Mouse (Mus musculus): ENCODE data around the gene Dusp2. TPM values are rescaled to one million over a fixed set of nuclear protein-coding genes. Genes with fewer than 3 reads are reported as not detected.
A peak's percentile ranks its signal among the peaks of the same experiment; 100 is the strongest.

Dusp2 gene
- total RNA-seq, 2 experiments from 2014 or later, result 1.2 to 1.8 TPM

DNA sequence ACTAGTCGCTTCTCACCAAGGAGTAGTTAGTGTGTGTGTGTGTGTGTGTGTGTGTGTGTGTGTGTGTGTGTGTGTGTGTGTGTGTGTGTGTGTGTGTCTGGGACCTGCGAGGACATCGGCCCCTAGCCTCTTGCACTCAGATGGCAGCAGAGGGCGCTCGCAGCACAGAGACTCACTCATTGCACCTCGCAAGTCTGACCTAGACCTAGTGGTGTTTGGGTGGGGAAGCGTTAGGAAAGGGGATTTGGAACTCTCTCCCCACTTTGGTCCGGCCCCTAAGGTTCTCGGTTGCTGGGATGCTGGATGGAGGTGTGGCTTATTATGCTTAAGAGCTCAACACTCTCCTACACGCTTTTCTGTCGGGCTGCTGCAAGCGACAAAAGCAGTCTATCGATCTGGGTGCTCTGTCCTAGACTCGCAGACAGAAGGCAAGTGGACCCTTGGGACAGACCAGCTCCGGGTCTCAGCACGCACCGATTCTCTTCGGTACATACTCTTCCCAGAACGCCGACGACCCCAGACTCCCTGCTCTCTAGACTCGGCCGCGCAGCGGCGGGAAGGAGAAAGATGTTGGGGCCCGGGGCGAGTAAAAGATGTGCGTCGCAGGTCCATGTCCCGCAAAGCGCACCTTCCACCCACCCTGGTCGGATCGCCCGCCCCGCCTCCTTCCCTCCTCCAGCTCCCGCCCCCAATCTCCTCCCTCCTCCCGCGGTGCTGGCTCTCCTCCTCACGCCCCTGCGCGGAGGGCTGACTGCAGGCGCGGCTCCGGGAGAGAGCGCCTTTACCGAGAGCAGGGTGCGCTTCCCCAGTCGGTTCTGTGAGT, 26.7 kb downstream of the Dusp2 start, which contains the start of gene Adra2b:
Gene Adra2b, plus strand, starts transcription at position 750 of the 823 bp plus-strand sequence.
- intact Hi-C loops (cut with DNase I), result loop anchor here (1.0 to 5.0 kb wide), 4 partner anchors 68 to 195 kb away; no protein-coding TSS in a partner anchor

DNA sequence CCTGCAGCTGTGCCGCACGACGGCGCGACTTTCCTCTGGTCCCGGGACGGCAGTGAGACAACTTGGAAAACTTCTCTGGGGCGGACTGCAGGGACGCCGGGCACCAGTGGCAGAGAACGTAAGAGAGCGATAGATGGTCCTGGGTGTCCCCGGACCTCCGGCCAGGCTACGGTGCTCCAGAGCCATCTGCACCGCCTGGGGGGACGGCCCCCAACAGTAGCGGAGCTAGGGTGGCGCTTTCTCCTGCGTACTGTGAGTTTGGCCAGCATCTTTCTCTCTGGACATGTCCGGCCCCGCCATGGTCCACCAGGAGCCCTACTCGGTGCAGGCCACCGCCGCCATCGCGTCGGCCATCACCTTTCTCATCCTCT, 27.3 kb downstream of the Dusp2 start:
- DNase-seq, result no peak
- intact Hi-C loops (cut with DNase I), result loop anchor here (1.0 to 5.0 kb wide), 3 partner anchors 67 to 194 kb away; no protein-coding TSS in a partner anchor

More for the DNA sequence above, 26.7 kb downstream of the Dusp2 start, which contains the start of gene Adra2b:
- peak; percentile 87 to 93 for DNase-seq

DNA sequence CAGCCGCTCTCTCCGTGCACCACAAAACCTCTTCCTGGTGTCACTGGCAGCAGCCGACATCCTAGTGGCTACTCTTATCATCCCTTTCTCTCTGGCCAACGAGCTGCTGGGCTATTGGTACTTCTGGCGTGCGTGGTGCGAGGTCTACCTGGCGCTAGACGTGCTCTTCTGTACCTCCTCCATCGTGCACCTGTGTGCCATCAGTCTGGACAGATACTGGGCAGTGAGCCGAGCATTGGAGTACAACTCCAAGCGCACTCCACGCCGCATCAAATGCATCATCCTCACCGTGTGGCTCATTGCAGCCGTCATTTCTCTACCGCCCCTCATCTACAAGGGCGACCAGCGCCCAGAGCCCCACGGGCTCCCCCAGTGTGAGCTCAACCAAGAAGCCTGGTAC, 27.7 kb downstream of the Dusp2 start:
- DNase-seq, result no peak
- intact Hi-C loops (cut with DNase I), result loop anchor here (1.0 to 5.0 kb wide), 3 partner anchors 67 to 194 kb away; no protein-coding TSS in a partner anchor

DNA sequence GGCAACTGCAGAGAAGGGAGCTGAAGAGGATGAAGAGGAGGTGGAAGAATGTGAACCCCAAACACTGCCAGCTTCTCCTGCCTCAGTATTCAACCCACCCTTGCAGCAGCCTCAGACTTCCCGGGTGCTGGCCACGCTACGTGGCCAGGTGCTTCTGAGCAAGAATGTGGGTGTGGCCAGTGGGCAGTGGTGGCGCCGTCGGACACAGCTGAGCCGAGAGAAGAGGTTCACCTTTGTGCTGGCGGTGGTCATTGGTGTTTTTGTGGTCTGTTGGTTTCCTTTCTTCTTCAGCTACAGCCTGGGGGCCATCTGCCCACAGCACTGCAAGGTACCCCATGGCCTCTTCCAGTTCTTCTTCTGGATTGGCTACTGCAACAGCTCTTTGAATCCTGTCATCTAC, 28.5 kb downstream of the Dusp2 start:
- intact Hi-C loops (cut with DNase I), result loop anchor here (5.0 kb wide), 2 partner anchors 138 to 193 kb away; no protein-coding TSS in a partner anchor
- DNase-seq, result no peak

DNA sequence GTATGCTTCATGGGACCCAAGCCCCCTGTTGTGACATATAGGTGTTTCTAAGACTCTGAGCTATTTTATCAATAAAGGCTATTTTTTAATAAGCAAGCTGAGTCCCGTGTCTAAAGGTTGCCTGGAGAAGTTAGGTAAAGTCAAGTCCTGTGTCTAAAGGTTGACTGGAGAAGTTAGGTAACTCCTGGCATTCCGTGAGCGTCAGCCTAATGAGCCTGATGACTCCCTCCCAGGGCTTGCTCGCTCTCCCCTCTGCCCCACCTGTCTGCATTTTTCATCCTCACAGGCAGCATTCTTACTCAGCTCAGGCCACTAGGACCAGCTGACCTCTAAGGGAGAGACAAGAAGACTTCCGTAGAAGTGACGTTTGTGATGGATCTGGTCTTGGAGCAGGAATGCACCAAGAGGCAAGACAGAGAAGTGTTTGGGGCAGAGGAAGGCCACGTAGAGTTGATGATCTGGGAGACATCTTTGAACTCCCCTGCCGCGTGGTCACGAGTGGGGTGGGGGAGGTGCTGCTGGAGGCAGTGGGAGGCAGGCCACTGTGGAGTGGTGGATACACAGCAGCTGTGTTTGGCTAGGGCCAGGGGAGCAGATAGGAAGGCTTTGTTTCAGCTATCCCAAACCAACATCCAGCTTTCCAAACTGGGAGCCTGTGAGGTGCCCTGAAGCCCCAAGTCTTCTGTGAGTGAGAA, 31.3 kb downstream of the Dusp2 start:
- intact Hi-C loops (cut with DNase I), result no loop called here

DNA sequence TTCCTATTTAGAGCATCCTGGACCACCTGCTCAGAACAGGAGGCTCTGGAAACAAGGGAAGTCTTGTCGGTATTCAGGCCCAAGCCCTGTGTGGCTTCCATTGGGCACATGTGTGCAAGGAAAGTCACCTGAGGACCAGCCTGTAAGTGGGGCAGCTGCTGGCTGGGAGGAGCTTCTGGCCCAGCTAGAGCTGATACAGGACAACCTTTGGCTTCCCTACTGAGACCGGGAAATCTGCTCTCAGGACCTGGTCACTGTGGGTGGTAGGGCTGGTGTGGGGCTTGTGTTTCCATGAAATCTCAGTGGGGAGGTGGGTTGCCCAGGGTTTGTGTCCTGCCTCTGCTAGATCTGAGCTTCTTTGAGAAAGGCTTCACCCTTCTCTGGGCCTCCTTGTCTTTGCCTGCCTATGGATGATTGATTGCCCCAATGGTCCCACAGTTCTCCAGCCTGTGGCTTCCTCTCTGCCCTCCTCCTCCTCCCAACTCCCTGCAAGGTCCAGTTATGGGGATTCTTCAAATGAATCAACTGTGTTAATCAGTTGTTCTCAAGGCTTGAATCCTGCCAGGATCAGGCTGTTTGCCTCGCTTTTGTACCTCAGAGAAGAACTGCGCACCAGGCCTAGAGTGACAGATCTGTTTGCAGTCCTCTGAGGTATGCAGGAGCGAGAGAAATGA, 33.9 kb downstream of the Dusp2 start:
- intact Hi-C loops (cut with DNase I), result no loop called here
- DNase-seq, result no peak

More for the DNA sequence above, 31.3 kb downstream of the Dusp2 start:
- no peak for DNase-seq

DNA sequence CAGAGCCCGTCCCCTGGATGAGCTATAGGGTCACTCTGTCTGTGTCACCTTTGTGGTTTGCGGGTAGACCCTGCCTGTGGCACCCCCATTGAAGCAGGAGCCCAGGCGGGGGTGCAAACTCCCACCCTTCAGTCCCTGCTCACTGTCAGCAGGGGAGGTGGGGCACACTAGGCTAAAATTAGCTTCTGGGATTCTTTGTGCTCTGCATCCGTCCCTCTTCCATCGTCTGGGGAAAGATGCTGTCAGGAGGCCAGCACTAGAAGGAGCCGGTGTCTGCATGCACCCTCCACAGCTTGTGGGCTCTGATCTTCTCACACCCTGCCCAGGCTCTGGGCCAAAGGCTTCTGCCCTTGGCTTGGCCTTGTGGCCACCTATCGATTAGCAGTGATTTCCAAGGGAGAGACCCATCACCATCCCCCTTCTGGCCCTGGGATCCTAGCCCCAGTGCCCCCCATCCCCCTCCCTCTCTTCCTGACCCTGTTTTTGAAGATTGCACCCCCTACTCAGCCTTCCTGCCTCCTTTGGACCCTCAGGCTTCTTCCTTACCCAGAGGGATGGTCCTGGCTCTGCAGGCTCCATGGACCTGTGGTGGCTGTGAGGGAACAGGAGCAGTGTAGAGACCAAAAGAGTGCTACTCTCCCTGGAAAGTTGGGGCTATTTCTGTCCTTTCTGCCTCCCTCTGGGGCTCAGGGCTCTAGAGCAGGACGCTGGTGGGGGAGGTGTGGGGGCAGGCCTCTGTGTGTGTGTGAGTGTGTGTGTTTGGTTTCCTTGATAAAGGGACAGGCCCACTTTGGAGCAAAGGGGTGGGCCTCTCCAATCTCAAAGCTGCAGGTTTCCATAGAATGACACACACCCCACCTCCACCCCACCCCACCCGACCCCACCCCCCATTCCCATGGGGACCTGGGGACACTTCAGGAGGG, 34.9 kb downstream of the Dusp2 start:
- intact Hi-C loops (cut with DNase I), result no loop called here
- peak in 1 of 2 experiments; percentile 14 for DNase-seq

DNA sequence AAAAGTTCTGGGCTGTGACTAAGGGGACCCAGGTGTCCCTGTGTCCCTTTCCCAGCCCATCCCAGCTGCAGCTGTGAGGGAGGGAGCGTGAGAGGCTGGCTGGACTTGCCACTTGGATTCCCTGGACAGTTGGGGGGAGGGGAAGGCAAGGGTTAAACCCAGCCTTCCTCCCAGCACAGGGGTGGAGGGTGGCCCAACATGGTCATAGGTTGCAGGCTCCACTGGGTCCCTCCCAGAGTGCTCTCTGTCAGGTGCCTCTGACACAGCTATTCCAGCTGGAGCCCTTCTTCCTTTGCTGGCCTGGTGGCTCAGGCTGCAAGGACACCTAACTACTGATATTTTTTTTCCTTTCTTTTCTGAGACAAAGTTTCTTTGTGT, 35.5 kb downstream of the Dusp2 start:
- DNase-seq, result peak in 1 of 2 experiments; percentile 23

DNA sequence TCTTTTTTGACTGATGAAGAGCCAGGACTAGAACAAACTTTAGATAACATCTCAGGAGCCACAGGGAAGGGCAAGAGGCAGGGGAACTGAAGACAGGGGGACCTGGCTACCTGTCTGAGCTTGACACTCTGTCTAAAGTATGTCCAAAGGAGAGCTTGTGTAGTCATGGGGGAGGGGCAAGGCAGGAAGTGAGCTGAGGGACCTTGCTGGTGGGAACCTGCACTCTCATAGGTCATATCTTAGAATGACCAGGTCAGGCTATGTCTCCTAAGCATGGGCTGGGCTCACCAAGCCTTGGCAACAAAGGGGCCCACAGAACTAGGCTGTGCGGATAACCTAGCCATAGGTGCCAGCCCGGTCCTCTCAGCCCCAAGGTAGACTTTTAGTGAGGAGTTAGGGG, 36.1 kb downstream of the Dusp2 start:
- no peak for DNase-seq
- intact Hi-C loops (cut with DNase I), result no loop called here

More for the DNA sequence above, 35.5 kb downstream of the Dusp2 start:
- intact Hi-C loops (cut with DNase I), result no loop called here

DNA sequence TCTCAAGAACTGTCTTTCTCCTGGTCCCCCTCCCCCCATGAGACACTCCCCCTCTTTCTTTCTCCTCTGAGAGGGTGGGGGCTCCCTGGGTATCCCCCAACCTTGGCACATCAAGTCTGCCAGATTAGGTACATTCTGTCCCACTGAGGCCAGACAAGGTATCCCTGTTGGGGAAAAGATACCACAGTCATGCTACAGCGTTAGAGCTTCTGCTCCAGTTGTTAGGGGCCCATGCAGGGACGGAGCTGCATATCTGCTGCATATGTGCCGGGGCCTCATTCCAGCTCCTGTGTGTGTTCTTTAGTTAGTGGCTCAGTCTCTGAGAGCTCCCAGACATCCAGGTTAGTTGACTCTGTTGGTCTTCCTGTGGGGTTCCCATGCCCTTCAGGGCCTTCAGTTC, 38.2 kb downstream of the Dusp2 start:
- intact Hi-C loops (cut with DNase I), result no loop called here

DNA sequence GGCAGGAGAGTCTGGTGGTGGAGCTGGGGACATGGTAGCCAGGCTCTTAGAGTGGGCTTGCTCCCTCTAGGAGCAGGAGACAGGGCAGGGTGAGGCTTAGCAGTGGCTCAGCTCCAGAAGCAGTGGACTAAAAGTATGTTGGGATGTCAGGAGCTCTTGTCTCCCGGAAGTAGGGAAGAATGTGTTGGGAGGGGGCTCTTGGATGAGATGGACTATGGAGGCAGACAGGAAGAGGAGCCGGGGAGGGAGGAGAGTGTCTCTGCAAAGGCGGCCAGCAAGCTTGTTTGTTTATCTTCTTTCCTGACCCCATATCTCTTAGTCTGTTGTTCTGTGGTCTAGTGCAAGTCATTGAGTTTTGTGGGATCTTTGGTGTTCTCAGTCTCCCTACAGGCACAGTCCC, 39.1 kb downstream of the Dusp2 start:
- intact Hi-C loops (cut with DNase I), result no loop called here
- no peak for DNase-seq

More for the DNA sequence above, 38.2 kb downstream of the Dusp2 start:
- no peak for DNase-seq

DNA sequence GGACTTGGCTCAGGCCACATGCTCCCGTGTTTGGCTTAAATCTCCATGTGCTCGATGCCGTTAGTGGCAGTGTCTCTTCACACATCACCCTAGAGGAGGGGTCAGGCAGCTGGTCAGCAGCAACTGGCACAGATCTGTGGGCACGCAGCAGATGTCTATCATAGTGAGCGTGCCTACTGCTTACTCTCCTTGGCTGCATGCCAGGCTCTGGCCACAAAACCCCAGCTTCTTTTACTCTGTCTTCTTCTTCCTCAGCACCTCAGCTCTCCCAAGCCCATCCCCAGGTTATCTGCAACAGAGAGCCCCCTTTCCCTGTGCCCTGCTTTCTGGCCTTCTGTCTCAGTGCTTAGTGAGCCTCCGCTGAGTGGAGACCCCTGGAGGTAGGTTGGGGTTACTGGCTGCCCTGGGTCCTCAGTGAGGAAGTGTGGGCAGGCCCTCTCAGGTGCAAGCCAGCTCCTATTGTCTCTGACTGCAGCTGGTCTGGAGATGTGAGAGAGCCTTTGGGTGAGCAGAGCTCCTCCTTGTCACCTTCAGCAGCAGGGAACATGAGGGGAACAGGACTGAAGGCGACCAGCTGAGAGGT, 39.9 kb downstream of the Dusp2 start:
- no peak for DNase-seq
- intact Hi-C loops (cut with DNase I), result no loop called here

DNA sequence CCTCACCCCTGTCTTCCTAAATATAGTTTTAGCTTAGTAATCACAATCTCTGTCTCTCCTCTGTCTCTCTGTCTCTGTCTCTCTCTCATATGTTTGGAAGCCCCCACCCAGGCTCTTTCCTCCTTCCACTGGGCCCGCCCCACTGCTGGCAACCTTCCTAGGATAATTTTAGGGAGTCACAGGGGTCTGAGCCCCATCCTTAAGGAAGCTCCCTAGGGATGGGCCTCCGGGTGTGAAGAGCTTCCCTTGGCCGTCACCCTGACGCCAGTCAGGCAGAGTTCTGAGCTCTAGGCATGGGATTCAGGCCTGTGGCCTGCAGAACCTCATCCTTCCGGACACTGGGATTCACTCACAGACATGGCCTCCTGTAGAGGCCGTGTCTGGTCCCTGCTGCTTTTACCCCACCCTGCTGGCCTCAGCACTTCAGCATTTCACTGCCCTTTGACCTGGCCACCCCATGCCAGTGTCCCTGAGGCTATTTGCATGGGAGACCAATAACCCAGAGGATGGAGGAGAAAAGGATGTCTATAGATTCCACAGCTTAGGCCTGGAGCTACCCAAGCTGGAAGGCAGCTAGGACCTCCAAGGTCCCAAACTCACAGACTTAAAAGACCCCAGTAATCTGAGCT, 40.6 kb downstream of the Dusp2 start:
- no peak for DNase-seq
- intact Hi-C loops (cut with DNase I), result no loop called here

DNA sequence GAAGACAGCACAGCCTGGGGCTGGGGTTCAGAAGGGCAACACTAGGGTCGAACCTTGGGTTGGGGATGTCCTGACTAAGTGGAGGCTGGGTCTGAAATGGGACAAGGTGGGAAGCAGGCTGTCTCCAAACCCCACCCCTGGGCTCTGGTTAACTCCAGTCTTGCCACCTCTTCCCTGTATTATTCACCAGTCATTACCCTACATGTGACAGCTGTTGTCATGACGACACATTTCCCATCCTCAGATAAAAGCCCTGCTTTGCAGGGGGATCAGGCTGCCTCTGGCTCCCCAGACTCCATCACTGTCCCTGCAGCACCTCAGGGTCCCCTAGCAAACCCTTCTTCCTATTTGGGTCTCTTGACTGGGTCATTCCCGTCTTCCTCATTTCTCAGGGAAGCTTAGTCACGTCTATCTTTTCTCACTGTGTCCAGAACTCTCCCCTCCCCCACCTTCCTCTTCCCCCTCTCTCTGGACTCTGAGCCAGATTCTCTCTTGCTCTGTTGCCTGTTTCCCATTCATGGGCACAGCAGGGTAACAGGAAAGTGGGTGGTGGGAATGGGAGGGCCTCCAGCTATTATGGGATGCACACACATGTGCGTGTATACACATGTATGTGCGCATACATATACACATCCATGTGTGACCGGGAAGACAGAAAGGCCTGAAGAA, 42.1 kb downstream of the Dusp2 start:
- no peak for DNase-seq
- intact Hi-C loops (cut with DNase I), result no loop called here

DNA sequence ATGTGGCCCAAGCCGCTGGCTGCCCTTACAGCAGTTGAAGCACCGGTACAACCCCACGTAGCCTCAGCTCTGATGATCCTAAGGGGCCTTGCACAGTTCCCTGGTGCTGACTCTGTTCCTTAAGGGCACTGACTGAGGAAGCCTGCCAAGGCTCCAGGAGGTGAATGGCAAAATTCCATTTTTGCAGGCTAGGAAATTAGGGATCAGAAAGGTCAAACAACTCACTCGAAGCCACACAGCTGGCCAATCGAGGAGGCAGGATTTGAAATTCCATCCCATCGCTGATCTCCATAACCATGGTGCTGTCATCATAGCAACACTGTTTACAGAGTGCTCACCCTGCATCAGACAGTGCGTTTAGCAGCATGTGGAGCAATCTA, 42.6 kb downstream of the Dusp2 start:
- intact Hi-C loops (cut with DNase I), result no loop called here
- DNase-seq, result no peak

DNA sequence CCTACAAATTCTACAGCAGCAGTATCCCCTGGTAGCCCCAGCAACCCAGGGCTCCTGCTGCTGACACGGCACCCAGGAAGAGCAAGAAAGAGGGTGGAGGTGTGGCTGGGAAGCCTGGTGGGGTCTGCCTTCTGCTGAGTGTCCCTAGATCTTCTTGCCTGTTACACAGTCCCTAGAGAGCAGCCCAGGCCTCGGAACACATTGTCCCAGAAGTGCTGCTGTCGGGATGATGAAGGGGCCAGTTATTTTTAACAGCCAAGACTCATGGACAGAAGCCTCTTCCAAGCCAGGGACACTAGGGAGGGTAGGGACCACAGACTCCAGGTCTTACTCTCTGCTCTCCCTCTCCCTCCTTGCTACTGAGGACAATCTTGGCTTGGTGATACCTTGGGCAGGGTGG, 43.3 kb downstream of the Dusp2 start:
- peak in 1 of 2 experiments; percentile 11 for DNase-seq
- intact Hi-C loops (cut with DNase I), result no loop called here

DNA sequence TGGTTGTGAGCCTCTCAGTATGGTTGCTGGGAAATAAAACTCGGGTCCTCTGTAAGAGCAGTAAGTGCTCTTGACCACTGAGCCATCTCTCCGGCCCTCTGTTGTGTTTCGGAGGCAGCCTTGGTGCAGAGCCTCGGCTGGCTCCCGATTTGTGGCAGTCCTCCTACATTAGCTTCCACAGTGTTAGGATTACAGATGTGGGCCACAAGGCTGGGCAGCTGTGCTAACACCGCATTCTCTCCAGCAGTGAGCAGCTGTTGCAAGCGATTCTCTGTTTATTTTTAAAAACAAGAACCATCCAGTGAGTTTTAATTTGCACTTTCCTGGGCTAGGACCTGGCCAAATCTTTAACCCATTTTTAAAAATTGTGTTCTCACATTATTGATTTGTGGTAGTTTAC, 47.9 kb downstream of the Dusp2 start:
- peak; percentile 54 to 55 for DNase-seq
- intact Hi-C loops (cut with DNase I), result no loop called here

DNA sequence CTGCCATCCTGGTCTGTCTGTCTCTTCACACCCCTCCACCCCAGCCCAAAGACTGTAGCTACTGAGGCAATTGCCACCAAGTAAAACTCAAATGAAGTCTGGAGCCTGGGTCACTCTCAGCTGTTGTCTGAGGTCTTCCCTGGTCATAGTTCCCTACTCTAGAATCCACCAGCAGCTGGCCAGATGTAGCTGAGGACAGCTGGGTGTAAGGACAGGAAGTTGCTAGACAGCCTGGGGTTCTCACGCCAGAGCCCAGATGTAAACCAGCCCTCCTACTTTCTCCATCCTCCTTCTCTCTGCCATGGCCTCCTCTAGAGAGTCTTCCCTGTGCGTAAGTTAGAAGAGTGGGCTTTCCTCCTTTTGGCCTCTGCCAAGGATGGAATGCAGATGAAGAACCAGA, 51.6 kb downstream of the Dusp2 start:
- DNase-seq, result peak; percentile 40 to 59
- intact Hi-C loops (cut with DNase I), result no loop called here

Data from heart, postnatal 10 days (tissue).